Mouse (Mus musculus) MEL (cell line): ENCODE measurements around the gene B3galt6. TPM values are rescaled to one million over a fixed set of nuclear protein-coding genes. Genes with fewer than 3 reads are reported as not detected.

Experiments used
- DNase-seq: peaks from one replicate; pipeline ENCODE4 v3.0.0; 2011; ENCODE audit warnings: low read depth, low spot score
- H3K27ac ChIP-seq: 2 replicates; pipeline ENCODE4 v1.5.1; 2012; ENCODE audit warnings: low read depth, mild to moderate bottlenecking, control low read depth, low read length, moderate library complexity; ENCODE audit not compliant: control insufficient read depth
- H3K27me3 ChIP-seq, 2 experiments: fragments of 150-350 bp in 1 of 2; sonication (generic) in 1 of 2; 2 replicates each; pipeline ENCODE4 v1.6.1; 2012; ENCODE audit warnings: low read length in 2 of 2, mild to moderate bottlenecking in 2 of 2, improper control_type of control experiment in 1 of 2, moderate library complexity in 1 of 2; ENCODE audit not compliant: insufficient read depth in 2 of 2, control insufficient read depth in 1 of 2
- H3K36me3 ChIP-seq, 2 experiments: 2 replicates each; pipeline ENCODE4 v1.6.1; 2012 to 2014; ENCODE audit warnings: low read length in 2 of 2, improper control_type of control experiment in 1 of 2, inconsistent platforms in 1 of 2, mild to moderate bottlenecking in 1 of 2; ENCODE audit not compliant: insufficient read depth in 2 of 2, control insufficient read depth in 1 of 2
- H3K4me1 ChIP-seq, 2 experiments: fragments of 150-350 bp in 1 of 2; sonication (generic) in 1 of 2; 2 replicates each; pipeline ENCODE4 v1.6.1; 2012; ENCODE audit warnings: low read length in 2 of 2, improper control_type of control experiment in 1 of 2, mild to moderate bottlenecking in 1 of 2; ENCODE audit not compliant: insufficient read depth in 2 of 2, control insufficient read depth in 1 of 2
- H3K4me3 ChIP-seq, 2 experiments: fragments of 150-350 bp in 1 of 2; sonication (generic) in 1 of 2; 2 replicates each; pipeline ENCODE4 v1.5.1; 2012; ENCODE audit warnings: low read depth in 2 of 2, low read length in 2 of 2, mild to moderate bottlenecking in 2 of 2, moderate library complexity in 2 of 2, control low read depth in 1 of 2, improper control_type of control experiment in 1 of 2; ENCODE audit not compliant: control insufficient read depth in 1 of 2, insufficient read depth in 1 of 2
- H3K79me2 ChIP-seq: 2 replicates; pipeline ENCODE4 v1.6.1; 2012; ENCODE audit warnings: mild to moderate bottlenecking, low read length, moderate library complexity; ENCODE audit not compliant: control insufficient read depth, poor library complexity, insufficient read depth
- H3K9ac ChIP-seq: 2 replicates; pipeline ENCODE4 v1.6.1; 2012; ENCODE audit warnings: low read depth, mild to moderate bottlenecking, control low read depth, low read length, moderate library complexity; ENCODE audit not compliant: control insufficient read depth, poor library complexity, severe bottlenecking
- H3K9me3 ChIP-seq: fragments of 150-350 bp; sonication (generic); replicated peaks from 2 replicates; pipeline ENCODE4 v1.6.1; 2012; ENCODE audit warnings: mild to moderate bottlenecking, low read length, improper control_type of control experiment, moderate library complexity; ENCODE audit not compliant: insufficient read depth
- BHLHE40 ChIP-seq: IDR thresholded peaks from 2 replicates; pipeline ENCODE4 v1.6.1; 2012; ENCODE audit warnings: low read depth, mild to moderate bottlenecking, inconsistent platforms, low read length, improper control_type of control experiment, borderline replicate concordance
- CHD1 ChIP-seq: IDR thresholded peaks from 2 replicates; pipeline ENCODE4 v1.6.1; 2012; ENCODE audit warnings: low read depth, mild to moderate bottlenecking, inconsistent platforms, low read length, improper control_type of control experiment
- CHD2 ChIP-seq: IDR thresholded peaks from 2 replicates; pipeline ENCODE4 v1.6.1; 2011; ENCODE audit warnings: low read length, improper control_type of control experiment
- CTCF ChIP-seq, 3 experiments: IDR thresholded peaks in 2 of 3; conservative IDR thresholded peaks in 1 of 3; 2 replicates each; pipeline ENCODE4 v1.5.1; 2011 to 2012; ENCODE audit warnings: low read length in 3 of 3, low read depth in 2 of 3, mild to moderate bottlenecking in 2 of 3, improper control_type of control experiment in 1 of 3, inconsistent platforms in 1 of 3, mixed read lengths in 1 of 3, moderate library complexity in 1 of 3; ENCODE audit not compliant: control insufficient read depth in 1 of 3, insufficient read depth in 1 of 3, poor library complexity in 1 of 3, severe bottlenecking in 1 of 3
- E2F4 ChIP-seq: IDR thresholded peaks from 2 replicates; pipeline ENCODE4 v1.6.1; 2011; ENCODE audit warnings: low read depth, low read length, improper control_type of control experiment, borderline replicate concordance
- ELF1 ChIP-seq: IDR thresholded peaks from 2 replicates; pipeline ENCODE4 v1.6.1; 2014; ENCODE audit warnings: low read depth, mild to moderate bottlenecking, inconsistent platforms, low read length, improper control_type of control experiment, moderate library complexity
- ETS1 ChIP-seq: IDR thresholded peaks from 2 replicates; pipeline ENCODE4 v1.6.1; 2012; ENCODE audit warnings: low read depth, mild to moderate bottlenecking, inconsistent platforms, low read length, improper control_type of control experiment, moderate library complexity
- HCFC1 ChIP-seq: IDR thresholded peaks from 2 replicates; pipeline ENCODE4 v1.6.1; 2012; ENCODE audit warnings: low read depth, mild to moderate bottlenecking, inconsistent platforms, low read length, improper control_type of control experiment, moderate library complexity
- JUND ChIP-seq: IDR thresholded peaks from 2 replicates; pipeline ENCODE4 v1.6.1; 2011; ENCODE audit warnings: low read depth, mild to moderate bottlenecking, improper control_type of control experiment, low read length
- KAT2A ChIP-seq: conservative IDR thresholded peaks from 2 replicates; pipeline ENCODE4 v1.6.1; 2012; ENCODE audit warnings: low read depth, low read length, improper control_type of control experiment, inconsistent platforms
- MAFK ChIP-seq: IDR thresholded peaks from 2 replicates; pipeline ENCODE4 v1.6.1; 2011; ENCODE audit warnings: low read depth, mild to moderate bottlenecking, low read length, improper control_type of control experiment, borderline replicate concordance
- MAX ChIP-seq: IDR thresholded peaks from 2 replicates; pipeline ENCODE4 v1.6.1; 2011; ENCODE audit warnings: low read length, improper control_type of control experiment
- MEF2A ChIP-seq: IDR thresholded peaks from 2 replicates; pipeline ENCODE4 v1.6.1; 2014; ENCODE audit warnings: low read depth, mild to moderate bottlenecking, inconsistent platforms, low read length, improper control_type of control experiment; ENCODE audit not compliant: poor library complexity, insufficient replicate concordance, severe bottlenecking; ENCODE audit errors: extremely low read depth
- MXI1 ChIP-seq: IDR thresholded peaks from 2 replicates; pipeline ENCODE4 v1.6.1; 2011; ENCODE audit warnings: mild to moderate bottlenecking, low read depth, low read length, improper control_type of control experiment
- MYB ChIP-seq: IDR thresholded peaks from 2 replicates; pipeline ENCODE4 v1.6.1; 2011; ENCODE audit warnings: mild to moderate bottlenecking, low read depth, low read length, improper control_type of control experiment
- MYC ChIP-seq: IDR thresholded peaks from 2 replicates; pipeline ENCODE4 v1.6.1; 2011; ENCODE audit warnings: low read depth, mild to moderate bottlenecking, low read length, improper control_type of control experiment, moderate library complexity
- NELFE ChIP-seq: IDR thresholded peaks from 2 replicates; pipeline ENCODE4 v1.6.1; 2011; ENCODE audit warnings: low read depth, low read length, improper control_type of control experiment
- NRF1 ChIP-seq: IDR thresholded peaks from 2 replicates; pipeline ENCODE4 v1.6.1; 2014; ENCODE audit warnings: low read depth, mild to moderate bottlenecking, inconsistent platforms, low read length, improper control_type of control experiment, moderate library complexity; ENCODE audit not compliant: poor library complexity, insufficient read depth, severe bottlenecking
- POLR2AphosphoS2 ChIP-seq: IDR thresholded peaks from 2 replicates; pipeline ENCODE4 v1.6.1; 2011; ENCODE audit warnings: low read length, improper control_type of control experiment
- RAD21 ChIP-seq: IDR thresholded peaks from 2 replicates; pipeline ENCODE4 v1.6.1; 2011; ENCODE audit warnings: mild to moderate bottlenecking, low read depth, low read length, improper control_type of control experiment
- RCOR1 ChIP-seq: IDR thresholded peaks from 2 replicates; pipeline ENCODE4 v1.6.1; 2012; ENCODE audit warnings: low read depth, mild to moderate bottlenecking, inconsistent platforms, low read length, improper control_type of control experiment
- SMC3 ChIP-seq: IDR thresholded peaks from 2 replicates; pipeline ENCODE4 v1.6.1; 2011; ENCODE audit warnings: low read depth, low read length, improper control_type of control experiment
- TAL1 ChIP-seq: IDR thresholded peaks from 2 replicates; pipeline ENCODE4 v1.6.1; 2012; ENCODE audit warnings: mild to moderate bottlenecking, inconsistent platforms, low read length, moderate library complexity, mixed read lengths
- TCF12 ChIP-seq: IDR thresholded peaks from 2 replicates; pipeline ENCODE4 v1.6.1; 2014; ENCODE audit warnings: low read depth, mild to moderate bottlenecking, inconsistent platforms, low read length, improper control_type of control experiment, moderate library complexity
- USF2 ChIP-seq, 2 experiments: IDR thresholded peaks; 2 replicates each; pipeline ENCODE4 v1.6.1; 2011 to 2012; ENCODE audit warnings: improper control_type of control experiment in 2 of 2, low read length in 2 of 2, borderline replicate concordance in 1 of 2, inconsistent platforms in 1 of 2, low read depth in 1 of 2, mild to moderate bottlenecking in 1 of 2; ENCODE audit not compliant: insufficient read depth in 1 of 2
- ZC3H11A ChIP-seq: IDR thresholded peaks from 2 replicates; pipeline ENCODE4 v1.6.1; 2012; ENCODE audit warnings: low read depth, mild to moderate bottlenecking, inconsistent platforms, low read length, improper control_type of control experiment
- ZKSCAN1 ChIP-seq: IDR thresholded peaks from 2 replicates; pipeline ENCODE4 v1.6.1; 2012; ENCODE audit warnings: low read depth, mild to moderate bottlenecking, inconsistent platforms, low read length, improper control_type of control experiment, moderate library complexity
- ZMIZ1 ChIP-seq: IDR thresholded peaks from 2 replicates; pipeline ENCODE4 v1.6.1; 2012; ENCODE audit warnings: low read depth, mild to moderate bottlenecking, inconsistent platforms, low read length, improper control_type of control experiment, moderate library complexity
- polyA plus RNA-seq, 2 experiments: library from polyadenylated mRNA; stranded (reverse) in 1 of 2; unstranded in 1 of 2; fragments of >175 nt in 1 of 2; fragments of >200 nt in 1 of 2; gene quantifications; 2 replicates each; pipeline versions ENCODE4 v1.2.1 to v1.2.4; 2012; ENCODE audit warnings: low replicate concordance in 2 of 2, low read depth in 1 of 2; ENCODE audit not compliant: insufficient read length in 2 of 2, insufficient read depth in 1 of 2, missing spikeins in 1 of 2
- total RNA-seq: library from RNA; depleted of rRNA; stranded (reverse); fragments of 300-350 nt; gene quantifications from 2 replicates; pipeline ENCODE4 v1.2.3, GENCODE M21; 2012

B3galt6 gene
- total and polyA plus RNA-seq, 3 experiments = 3.8 to 9.1 TPM; not detected in 1

DNA sequence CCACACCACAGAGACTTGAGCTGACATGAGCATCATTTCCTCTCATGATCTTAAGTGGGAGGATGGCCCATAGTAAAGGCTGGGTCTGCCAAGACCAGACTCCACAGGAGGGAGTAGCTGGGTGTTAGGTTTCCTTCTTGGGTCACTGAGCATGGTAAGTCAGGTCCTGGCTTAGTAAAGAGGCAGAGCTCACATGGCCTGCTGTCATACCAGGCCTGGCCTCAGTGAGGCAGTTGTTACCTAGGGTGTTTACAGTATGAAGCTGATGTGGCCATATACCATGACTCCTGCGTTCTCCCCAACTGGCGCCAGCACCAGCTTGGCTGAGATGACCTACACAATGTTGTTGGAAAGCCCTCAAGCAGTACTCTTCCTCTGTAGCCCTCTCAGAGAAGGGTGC, 19.2 kb downstream of the B3galt6 start:
- no peak overlapping the region for H3K4me3 ChIP-seq
- TF ChIP-seq MYB (no peak), MAFK (no peak), RAD21 (peak; percentile 26), ZC3H11A (peak; percentile 19; the same call in 1 of the 2 replicates), SMC3 (peak; percentile 22), POLR2AphosphoS2 (no peak), JUND (no peak), HCFC1 (no peak), USF2 (IDR thresholded peaks at IDR 0.05; ENCODE audit: borderline replicate concordance in 1 of 2, insufficient read depth in 1 of 2, low read depth in 1 of 2, low read length in 2 of 2) (no peak), ZMIZ1 (no peak), E2F4 (no peak), TCF12 (no peak), RCOR1 (no peak), MXI1 (no peak), CHD1 (no peak), ZKSCAN1 (no peak), TAL1 (no peak), MEF2A (no peak), ELF1 (no peak), BHLHE40 (no peak), NELFE (no peak), NRF1 (no peak), CHD2 (no peak), CTCF (IDR thresholded peaks at IDR 0.05 in 2 of 3, conservative IDR thresholded peaks at IDR 0.05 in 1 of 3; ENCODE audit: control insufficient read depth in 1 of 3, insufficient read depth in 1 of 3, low read depth in 2 of 3, low read length in 3 of 3, poor library complexity in 1 of 3, severe bottlenecking in 1 of 3) (peak in 1 of 3 experiments; percentile 21; a peak in 2 of 6 replicates), KAT2A (no peak), ETS1 (no peak), MYC (no peak), MAX (no peak)
- no peak for DNase-seq
- H3K9ac ChIP-seq = no peak overlapping the region
- H3K27ac ChIP-seq = no peak overlapping the region
- no peaks in the 10 kb centered on the region for H3K9me3 ChIP-seq
- H3K4me1 ChIP-seq = no peaks in the 10 kb centered on the region
- H3K27me3 ChIP-seq = no peaks in the 10 kb centered on the region
- no peaks in the 10 kb centered on the region for H3K36me3 ChIP-seq
- no peaks in the 10 kb centered on the region for H3K79me2 ChIP-seq
